26 mouse cellular contexts compared by ENCODE assay signal in the genomic region with DNA sequence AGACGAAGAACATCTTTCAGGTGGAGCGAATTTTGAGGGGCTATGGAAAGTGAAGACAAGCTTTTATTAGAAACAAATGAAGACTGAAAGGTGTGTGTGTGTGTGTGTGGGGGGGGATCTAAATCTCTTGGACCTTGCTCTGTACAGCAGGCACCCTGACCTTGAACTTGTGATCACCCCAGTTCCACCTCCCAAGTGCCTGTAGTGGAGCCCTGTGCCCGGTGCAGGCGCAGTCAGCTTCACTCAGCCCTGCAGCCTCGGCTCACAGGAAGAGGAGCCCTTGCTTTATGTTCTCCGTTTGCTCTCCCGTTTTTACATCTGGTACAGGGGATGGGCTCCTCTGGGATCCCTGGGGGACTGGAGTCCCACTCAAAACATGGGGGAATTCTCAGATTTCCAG. TPM values are rescaled to one million over a fixed set of nuclear protein-coding genes. Genes with fewer than 3 reads are reported as not detected.
DNase-seq lines count a peak whose midpoint lies in the region; ATAC-seq lines count a peak whose summit lies in the region.
"Had no signal": no experiment of that assay in that cellular context is flagged by ENCODE, and none has a peak within 500 bp of the region (broad histone marks: within the 10 kb centered on the region; RNA-seq: fewer than 3 reads in every experiment).

No protein-coding gene starts in this region.

- H3K9me3 ChIP-seq in heart, embryonic 10.5 days = no peaks in the 10 kb centered on the region
- H3K9me3 ChIP-seq: embryonic facial prominence, embryonic 15.5 days had no signal

- 40% methylated on average over 7 of the region's 7 CpGs for WGBS in heart, embryonic 10.5 days

- intact Hi-C loops in heart, postnatal 14 days (cut with DNase I) = no loop called here

- peak overlapping the region; percentile 23; the same call in 1 of the 2 replicates for H3K27ac ChIP-seq in heart, embryonic 10.5 days
- H3K27ac ChIP-seq: embryonic facial prominence, embryonic 13.5 days; embryonic facial prominence, embryonic 15.5 days; forebrain, embryonic 10.5 days; forebrain, embryonic 12.5 days had no signal

- H3K36me3 ChIP-seq in heart, embryonic 10.5 days = no peaks in the 10 kb centered on the region
- H3K36me3 ChIP-seq: embryonic facial prominence, embryonic 13.5 days; embryonic facial prominence, embryonic 15.5 days; forebrain, embryonic 10.5 days; forebrain, embryonic 12.5 days; G1E had no signal

- no peaks in the 10 kb centered on the region for H3K27me3 ChIP-seq in heart, embryonic 10.5 days (ENCODE audit: insufficient read depth, poor library complexity, severe bottlenecking)
- H3K27me3 ChIP-seq: embryonic facial prominence, embryonic 13.5 days; embryonic facial prominence, embryonic 15.5 days; forebrain, embryonic 12.5 days; Patski had no signal

- H3K4me3 ChIP-seq in heart, embryonic 10.5 days = no peak overlapping the region
- H3K4me3 ChIP-seq: embryonic facial prominence, embryonic 13.5 days; embryonic facial prominence, embryonic 15.5 days; erythroblast, embryonic 14.5 days; forebrain, embryonic 10.5 days; forebrain, embryonic 12.5 days had no signal

- H3K4me1 ChIP-seq in heart, embryonic 10.5 days = peaks cover 18% of the 10 kb centered on the region; the same call in 1 of the 2 replicates

- ATAC-seq in cerebellum, adult (ENCODE audit: insufficient number of reproducible peaks, low FRiP score, low TSS enrichment) = no peak
- no peak for ATAC-seq in megakaryocyte-erythroid progenitor cell, adult 5-6 weeks (replicated peaks; ENCODE audit: low FRiP score, low TSS enrichment, poor library complexity, severe bottlenecking)
- ATAC-seq: activated CD4-positive, CD25-positive, alpha-beta regulatory T cell, adult 4 months; forebrain, embryonic 14.5 days; forebrain, embryonic 16.5 days; Patski had no signal

- DNase-seq in heart, embryonic 10.5 days (ENCODE audit: low spot score) = no peak
- no peak for DNase-seq in heart, postnatal 14 days
- DNase-seq in ES-CJ7 (ENCODE audit: low read depth, low spot score) (peak; percentile 66), R1 (ENCODE audit: low read depth, low spot score) (peak; percentile 31)
- DNase-seq: adrenal gland, adult 8-10 months; adrenal gland, postnatal 14 days; adrenal gland, postnatal 36 days; cerebellum, adult 11 months; cerebellum, adult 18-20 months; cerebellum, adult 8-10 months; cerebellum, adult 9-11 months; cerebellum, postnatal 14 days; cerebellum, postnatal 36 days; embryo, embryonic 11 days had no signal

RNA-seq across cellular contexts. Expression of a gene that starts 3.9 kb away (rescaled TPM):
- 37.2 and 45.9 TPM in 2 replicates for polyA plus RNA-seq in heart, embryonic 10.5 days (2016; fragmentation: Nextera tagmentation; extraction: Ambion mirVana)
- 10 to 100 TPM; 24.6 to 27.2 TPM for total RNA-seq in heart, postnatal 14 days (2021)
- 5.4 and 13.9 TPM in 2 replicates for total RNA-seq in megakaryocyte-erythroid progenitor cell, adult 5-6 weeks (2014; fragmentation: Nextera tagmentation)
- 0.66 and 1.5 TPM in 2 replicates for total RNA-seq in megakaryocyte-erythroid progenitor cell, adult 5-6 weeks (2017)

Comparison
In these comparisons a context has a peak if more than half of its experiments do, and no peak if none do; other contexts are left out.
1. DNase-seq: peak in ES-CJ7 (single experiment) and R1 (single experiment); none in heart, embryonic 10.5 days (single experiment) and heart, postnatal 14 days (0 of 2).